Mouse (Mus musculus): Measurements from ENCODE around the gene Cd69. TPM values are rescaled to one million over a fixed set of nuclear protein-coding genes. Genes with fewer than 3 reads are reported as not detected.

The Cd69 gene
- polyA plus RNA-seq, 1 experiment from 2014 or later: 0.09 TPM

DNA sequence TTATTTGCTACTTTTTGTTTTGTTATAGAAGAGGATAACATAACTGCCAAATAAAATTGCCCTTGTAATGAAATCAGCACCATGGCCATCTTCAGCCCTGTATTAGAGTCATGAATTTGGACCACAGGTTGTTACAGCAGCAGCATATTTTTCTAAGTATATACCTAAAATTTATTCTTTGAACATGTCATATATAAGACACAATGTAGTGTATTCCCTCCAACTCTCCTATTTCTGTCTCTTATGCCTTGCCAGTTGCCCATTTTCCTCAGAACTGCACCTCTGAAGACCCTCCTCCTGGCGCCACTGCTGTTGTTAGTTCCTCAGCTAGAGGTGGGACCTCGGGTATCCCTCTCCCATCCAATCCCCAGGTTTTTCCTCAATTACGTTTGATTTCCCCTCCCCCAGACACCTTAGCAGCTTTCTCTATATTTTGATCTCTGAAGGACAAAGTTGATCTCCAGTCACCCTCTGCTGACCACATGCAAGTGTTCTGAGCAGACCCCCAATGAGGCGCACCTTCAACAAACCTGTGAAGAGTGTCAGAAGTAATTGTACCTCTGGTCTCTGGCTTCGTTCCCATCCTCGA is 41.8 kb downstream of the Cd69 start:
- Histone ChIP-seq H3K36me3 (no peaks in the 10 kb centered on the region), H3K27me3 (replicated peaks) (no peaks in the 10 kb centered on the region), H3K4me2 (no peak overlapping the region), H3K9me3 (replicated peaks) (no peaks in the 10 kb centered on the region), H3K27ac (replicated peaks) (no peak overlapping the region), H3K4me1 (peaks cover 9% of the 10 kb centered on the region), H3K9ac (replicated peaks) (no peak overlapping the region), H3K4me3 (replicated peaks) (no peak overlapping the region)
- ATAC-seq (ENCODE audit: low FRiP score): no peak
- WGBS: 88% methylated on average over 6 of the region's 6 CpGs

DNA sequence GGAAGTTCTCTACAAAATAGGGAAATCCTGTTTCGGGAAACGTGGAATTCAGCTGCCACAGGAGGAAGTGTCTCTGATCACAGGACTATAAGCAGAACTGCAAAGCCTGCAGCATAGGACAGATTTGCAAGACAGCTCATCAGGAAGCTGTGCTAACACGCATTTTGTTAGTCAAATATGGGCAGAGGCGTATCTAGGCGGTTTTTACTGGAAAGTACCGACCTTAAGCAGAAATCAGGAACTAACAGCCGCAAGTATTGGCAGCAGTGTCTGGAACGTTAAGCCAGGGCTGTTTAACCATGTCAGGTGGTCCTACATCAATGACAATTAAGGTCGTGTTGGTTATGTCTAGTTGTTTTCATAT is 42.4 kb downstream of the Cd69 start:
- no peak overlapping the region for H3K27ac ChIP-seq (replicated peaks)
- H3K4me1 ChIP-seq: peaks cover 8% of the 10 kb centered on the region
- H3K4me3 ChIP-seq (replicated peaks): no peak overlapping the region
- H3K9ac ChIP-seq (replicated peaks): no peak overlapping the region
- no peak overlapping the region for H3K4me2 ChIP-seq
- H3K9me3 ChIP-seq (replicated peaks): no peaks in the 10 kb centered on the region
- 78% methylated on average over 9 of the region's 9 CpGs for WGBS
- ATAC-seq (ENCODE audit: low FRiP score): no peak
- H3K27me3 ChIP-seq (replicated peaks): no peaks in the 10 kb centered on the region
- no peaks in the 10 kb centered on the region for H3K36me3 ChIP-seq

GRCm38 (mm10) chr6:129232005-129232841 is 43.0 kb downstream of the Cd69 start:
- H3K4me2 ChIP-seq: no peak overlapping the region
- H3K4me1 ChIP-seq: peaks cover 4% of the 10 kb centered on the region; the same call in 1 of the 2 replicates
- H3K27ac ChIP-seq (replicated peaks): no peak overlapping the region
- no peaks in the 10 kb centered on the region for H3K9me3 ChIP-seq (replicated peaks)
- H3K9ac ChIP-seq (replicated peaks): no peak overlapping the region
- WGBS: 83% methylated on average over 5 of the region's 5 CpGs
- no peaks in the 10 kb centered on the region for H3K27me3 ChIP-seq (replicated peaks)
- ATAC-seq (ENCODE audit: low FRiP score): no peak
- no peaks in the 10 kb centered on the region for H3K36me3 ChIP-seq
- no peak overlapping the region for H3K4me3 ChIP-seq (replicated peaks)

- peaks cover 4% of the 10 kb centered on the region; the same call in 1 of the 2 replicates for H3K4me1 ChIP-seq
- peak overlapping the region; percentile 51 for H3K27ac ChIP-seq (replicated peaks)
- no peaks in the 10 kb centered on the region for H3K9me3 ChIP-seq (replicated peaks)
- no peak overlapping the region for H3K4me3 ChIP-seq (replicated peaks)
- 67% methylated on average over 3 of the region's 3 CpGs for WGBS
- no peak for ATAC-seq (ENCODE audit: low FRiP score)
- no peaks in the 10 kb centered on the region for H3K36me3 ChIP-seq
- no peaks in the 10 kb centered on the region for H3K27me3 ChIP-seq (replicated peaks)
- no peak overlapping the region for H3K4me2 ChIP-seq
- H3K9ac ChIP-seq (replicated peaks): no peak overlapping the region
Measured at GRCm38 (mm10) chr6:129229774-129230578, 45.3 kb downstream of the Cd69 start.

DNA sequence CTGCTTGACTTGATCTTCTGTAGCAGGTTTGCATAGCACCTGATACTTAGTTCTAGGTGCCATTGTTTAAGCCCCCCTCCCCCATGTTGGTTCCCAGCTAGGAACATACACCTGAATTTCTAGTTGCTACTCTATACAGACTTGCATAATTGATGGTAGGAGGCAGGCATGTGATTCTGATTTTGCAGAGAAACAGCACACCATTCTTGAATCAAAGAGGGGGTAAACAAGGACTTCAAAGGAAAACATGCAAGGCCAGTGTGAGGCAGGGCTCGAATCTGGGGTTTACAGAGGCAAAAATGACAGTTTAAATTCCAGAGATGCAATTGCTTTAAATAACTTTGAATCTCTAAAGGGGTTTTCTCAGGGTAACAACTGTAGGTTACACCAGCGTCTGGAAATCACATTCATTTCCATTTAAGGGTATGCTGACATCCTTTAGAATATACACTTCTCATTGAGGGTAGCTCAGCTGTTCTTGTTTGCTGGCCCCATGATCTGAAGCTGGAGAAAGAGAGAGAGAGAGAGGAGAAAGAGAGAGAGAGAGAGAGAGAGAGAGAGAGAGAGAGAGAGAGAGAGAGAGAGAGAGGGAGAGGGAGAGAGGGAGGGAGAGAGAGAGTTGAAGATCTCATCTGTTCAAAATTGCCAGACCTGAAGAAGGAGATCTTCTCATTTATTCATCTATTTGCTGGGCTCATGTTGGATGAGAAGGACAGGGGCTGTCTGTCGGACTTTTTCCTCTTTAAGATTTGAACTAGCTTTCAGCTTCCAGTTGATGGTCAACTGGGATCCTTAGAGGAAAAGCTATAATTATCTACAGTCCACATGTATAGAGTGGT is 46.1 kb downstream of the Cd69 start:
- Histone ChIP-seq H3K4me2 (no peak overlapping the region), H3K27ac (replicated peaks) (peak overlapping the region; percentile 51), H3K9me3 (replicated peaks) (no peaks in the 10 kb centered on the region), H3K4me3 (replicated peaks) (no peak overlapping the region), H3K36me3 (no peaks in the 10 kb centered on the region), H3K4me1 (peaks cover 4% of the 10 kb centered on the region; the same call in 1 of the 2 replicates), H3K27me3 (replicated peaks) (no peaks in the 10 kb centered on the region), H3K9ac (replicated peaks) (no peak overlapping the region)
- ATAC-seq (ENCODE audit: low FRiP score): no peak
- 55% methylated on average over 3 of the region's 3 CpGs for WGBS

- no peak overlapping the region for H3K27ac ChIP-seq (replicated peaks)
- ATAC-seq (ENCODE audit: low FRiP score): no peak
- H3K4me1 ChIP-seq: no peaks in the 10 kb centered on the region
- no peaks in the 10 kb centered on the region for H3K36me3 ChIP-seq
- H3K4me2 ChIP-seq: no peak overlapping the region
- WGBS: 88% methylated on average over 2 of the region's 2 CpGs
- H3K4me3 ChIP-seq (replicated peaks): no peak overlapping the region
- no peaks in the 10 kb centered on the region for H3K27me3 ChIP-seq (replicated peaks)
- H3K9ac ChIP-seq (replicated peaks): no peak overlapping the region
- H3K9me3 ChIP-seq (replicated peaks): no peaks in the 10 kb centered on the region
Measured at GRCm38 (mm10) chr6:129225078-129225477, 50.2 kb downstream of the Cd69 start.

- Histone ChIP-seq H3K9me3 (replicated peaks) (no peaks in the 10 kb centered on the region), H3K27ac (replicated peaks) (no peak overlapping the region), H3K36me3 (no peaks in the 10 kb centered on the region), H3K4me3 (replicated peaks) (no peak overlapping the region), H3K4me2 (no peak overlapping the region), H3K27me3 (replicated peaks) (no peaks in the 10 kb centered on the region), H3K4me1 (no peaks in the 10 kb centered on the region), H3K9ac (replicated peaks) (no peak overlapping the region)
- ATAC-seq (ENCODE audit: low FRiP score): no peak
- 83% methylated on average over 1 of the region's 1 CpGs for WGBS
Measured at GRCm38 (mm10) chr6:129224090-129224489, 51.1 kb downstream of the Cd69 start.

DNA sequence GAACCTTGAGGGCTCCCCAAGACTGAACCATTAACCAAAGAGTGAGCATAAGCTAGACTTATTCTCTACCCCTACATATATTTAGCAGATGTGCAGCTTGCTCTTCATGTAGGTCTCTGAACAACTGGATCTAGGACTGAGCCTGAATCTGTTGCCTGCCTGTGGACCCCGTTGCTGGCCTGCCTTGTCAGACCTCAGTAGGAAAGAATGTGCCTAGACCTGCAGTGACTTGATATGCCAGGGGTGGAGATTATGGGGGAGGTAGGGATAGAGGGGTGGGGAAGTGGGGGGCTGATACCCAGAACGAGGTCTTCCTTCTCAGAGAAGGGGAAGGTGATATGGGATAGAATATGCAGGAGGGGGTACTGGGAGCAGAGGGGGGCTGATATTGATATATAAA is 51.6 kb downstream of the Cd69 start:
- Histone ChIP-seq H3K9ac (replicated peaks) (no peak overlapping the region), H3K36me3 (no peaks in the 10 kb centered on the region), H3K9me3 (replicated peaks) (no peaks in the 10 kb centered on the region), H3K4me1 (no peaks in the 10 kb centered on the region), H3K4me3 (replicated peaks) (no peak overlapping the region), H3K4me2 (no peak overlapping the region), H3K27ac (replicated peaks) (no peak overlapping the region), H3K27me3 (replicated peaks) (no peaks in the 10 kb centered on the region)
- WGBS: 88% methylated on average over 2 of the region's 2 CpGs
- ATAC-seq (ENCODE audit: low FRiP score): no peak

DNA sequence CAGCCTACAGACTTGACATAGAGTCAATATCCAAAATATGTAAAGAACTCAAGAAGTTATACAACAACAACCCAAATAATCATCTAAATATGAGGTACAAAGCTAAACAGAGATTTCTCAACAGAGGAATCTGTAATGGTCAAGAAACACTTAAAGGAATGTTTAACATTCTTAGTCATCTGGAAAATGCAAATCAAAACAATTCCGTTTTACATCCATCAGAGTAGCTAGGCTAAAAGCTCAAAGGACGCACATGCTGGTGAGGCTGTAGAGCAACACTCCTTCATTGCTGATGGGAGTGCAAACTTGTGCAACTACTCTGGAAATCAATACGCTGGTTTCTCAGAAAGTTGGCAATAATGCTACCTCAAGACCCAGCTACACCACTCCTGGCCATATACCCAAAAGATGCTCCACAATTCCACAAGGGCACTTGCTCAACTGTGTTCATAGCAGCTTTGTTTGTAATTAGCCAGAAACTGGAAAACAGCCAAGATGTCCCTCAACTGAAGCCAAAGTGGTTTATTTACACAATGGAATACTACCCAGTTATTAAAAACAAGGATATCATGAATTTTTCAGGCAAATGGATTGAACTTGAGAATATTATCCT is 52.9 kb downstream of the Cd69 start:
- no peak overlapping the region for H3K4me2 ChIP-seq
- H3K4me3 ChIP-seq (replicated peaks): no peak overlapping the region
- H3K9me3 ChIP-seq (replicated peaks): no peaks in the 10 kb centered on the region
- H3K9ac ChIP-seq (replicated peaks): no peak overlapping the region
- no peak overlapping the region for H3K27ac ChIP-seq (replicated peaks)
- 87% methylated on average over 3 of the region's 3 CpGs for WGBS
- H3K36me3 ChIP-seq: no peaks in the 10 kb centered on the region
- no peaks in the 10 kb centered on the region for H3K4me1 ChIP-seq
- no peak for ATAC-seq (ENCODE audit: low FRiP score)
- H3K27me3 ChIP-seq (replicated peaks): no peaks in the 10 kb centered on the region

DNA sequence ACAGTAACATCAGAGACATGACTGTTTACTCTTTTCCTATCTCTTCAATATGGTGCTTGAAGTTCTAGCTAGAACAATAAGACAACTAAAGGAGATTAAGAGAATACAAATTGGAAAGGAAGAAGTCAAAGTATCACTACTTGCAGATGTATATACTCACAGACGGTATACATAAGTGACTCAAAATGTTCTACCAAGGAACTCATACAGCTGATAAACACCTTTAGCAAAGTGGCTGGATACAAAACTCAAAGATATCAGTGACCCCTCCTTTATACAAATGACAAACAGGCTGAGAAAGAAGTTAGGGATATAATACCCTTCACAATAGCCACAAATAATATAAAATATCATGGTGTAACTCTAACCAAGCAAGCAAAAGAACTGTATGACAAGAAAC is 54.2 kb downstream of the Cd69 start:
- H3K27me3 ChIP-seq (replicated peaks): no peaks in the 10 kb centered on the region
- no peak overlapping the region for H3K4me3 ChIP-seq (replicated peaks)
- 97% methylated on average over 1 of the region's 1 CpGs for WGBS
- no peak overlapping the region for H3K27ac ChIP-seq (replicated peaks)
- ATAC-seq (ENCODE audit: low FRiP score): no peak
- H3K4me2 ChIP-seq: no peak overlapping the region
- no peak overlapping the region for H3K9ac ChIP-seq (replicated peaks)
- H3K4me1 ChIP-seq: no peaks in the 10 kb centered on the region
- no peaks in the 10 kb centered on the region for H3K36me3 ChIP-seq
- H3K9me3 ChIP-seq (replicated peaks): no peaks in the 10 kb centered on the region

All from neural tube, embryonic 15.5 days (tissue).